Mouse (Mus musculus) liver, embryonic 14.5 days (tissue): ENCODE results near the gene Haao.

Experiments
- CTCF ChIP-seq: IDR thresholded peaks from 2 replicates; pipeline ENCODE4 v1.5.1; 2016; ENCODE audit warnings: antibody characterized with exemption, low read depth, control low read depth
- EP300 ChIP-seq: IDR thresholded peaks from 2 replicates; pipeline ENCODE4 v1.6.1; 2016; ENCODE audit warnings: antibody characterized with exemption, low read depth

- TF ChIP-seq CTCF: no peak
- TF ChIP-seq EP300: no peak
Measured at GRCm38 (mm10) chr17:83847815-83848214, at the start of gene Haao.
